Mouse (Mus musculus) hindbrain, embryonic 10.5 days (tissue): ENCODE data around the gene Bfsp2. TPM values are rescaled to one million over a fixed set of nuclear protein-coding genes. Genes with fewer than 3 reads are reported as not detected.

Experiments used
- DNase-seq: peaks from one replicate; pipeline ENCODE4 v3.0.0-alpha.2; 2017; ENCODE audit warnings: low spot score
- H3K27ac ChIP-seq: fragments of 300-500 bp; sonication (generic); 2 replicates; pipeline ENCODE4 v1.5.1; 2016; ENCODE audit warnings: mild to moderate bottlenecking, moderate library complexity
- H3K27me3 ChIP-seq: fragments of 300-500 bp; sonication (generic); 2 replicates; pipeline ENCODE4 v1.6.1; 2016; ENCODE audit warnings: mild to moderate bottlenecking; ENCODE audit not compliant: poor library complexity, insufficient read depth, severe bottlenecking
- H3K36me3 ChIP-seq: fragments of 300-500 bp; sonication (generic); 2 replicates; pipeline ENCODE4 v1.6.1; 2016; ENCODE audit warnings: mild to moderate bottlenecking, moderate library complexity
- H3K4me1 ChIP-seq: fragments of 300-500 bp; sonication (generic); replicated peaks from 2 replicates; pipeline ENCODE4 v1.6.1; 2016; ENCODE audit warnings: mild to moderate bottlenecking
- H3K4me3 ChIP-seq: fragments of 300-500 bp; sonication (generic); 2 replicates; pipeline ENCODE4 v1.5.1; 2016; ENCODE audit warnings: mild to moderate bottlenecking, moderate library complexity
- H3K9me3 ChIP-seq: fragments of 300-500 bp; sonication (generic); 2 replicates; pipeline ENCODE4 v1.6.1; 2016; ENCODE audit warnings: mild to moderate bottlenecking, moderate library complexity
- WGBS: fragments of 180-500 bp; shearing (Covaris S2); methylation state at CpG from one replicate; pipeline ENCODE4 v1.1.7; 2016; 5-methylcytosine and 5-hydroxymethylcytosine counted together
- polyA plus RNA-seq: library from polyadenylated mRNA; unstranded; fragments of >200 nt; fragmentation: Nextera tagmentation; extraction: Ambion mirVana; gene quantifications from 2 replicates; pipeline ENCODE4 v1.2.1, GENCODE M21; 2016

Bfsp2 gene
- polyA plus RNA-seq, 1 experiment from 2014 or later = 2.5 TPM

- H3K4me3 ChIP-seq = no peak overlapping the region
- no peaks in the 10 kb centered on the region for H3K36me3 ChIP-seq
- DNase-seq = peak; percentile 38
- peak overlapping the region; percentile 50; the same call in 1 of the 2 replicates for H3K27ac ChIP-seq
- peaks cover 12% of the 10 kb centered on the region for H3K4me1 ChIP-seq
- no peaks in the 10 kb centered on the region for H3K9me3 ChIP-seq
- WGBS = 47% methylated on average over 13 of the region's 13 CpGs
- no peaks in the 10 kb centered on the region for H3K27me3 ChIP-seq
Observed at GRCm38 (mm10) chr9:103443121-103443823, 36.9 kb downstream of the Bfsp2 start.

- 67% methylated on average over 3 of the region's 3 CpGs for WGBS
- no peak overlapping the region for H3K27ac ChIP-seq
Observed at GRCm38 (mm10) chr9:103440597-103440996, 39.6 kb downstream of the Bfsp2 start.

GRCm38 (mm10) chr9:103437104-103437503, 43.1 kb downstream of the Bfsp2 start:
- Histone ChIP-seq H3K27me3 (no peaks in the 10 kb centered on the region), H3K4me3 (no peak overlapping the region), H3K9me3 (no peaks in the 10 kb centered on the region), H3K4me1 (no peaks in the 10 kb centered on the region), H3K36me3 (no peaks in the 10 kb centered on the region), H3K27ac (no peak overlapping the region)
- 85% methylated on average over 5 of the region's 5 CpGs for WGBS
- DNase-seq = no peak

More at GRCm38 (mm10) chr9:103440597-103440996, 39.6 kb downstream of the Bfsp2 start:
- Histone ChIP-seq H3K36me3 (no peaks in the 10 kb centered on the region), H3K27me3 (no peaks in the 10 kb centered on the region), H3K9me3 (no peaks in the 10 kb centered on the region), H3K4me3 (no peak overlapping the region), H3K4me1 (peaks cover 12% of the 10 kb centered on the region)
- DNase-seq = no peak

GRCm38 (mm10) chr9:103434116-103434515, 46.1 kb downstream of the Bfsp2 start:
- Histone ChIP-seq H3K27me3 (no peaks in the 10 kb centered on the region), H3K9me3 (no peaks in the 10 kb centered on the region), H3K4me1 (no peaks in the 10 kb centered on the region), H3K27ac (no peak overlapping the region), H3K4me3 (no peak overlapping the region), H3K36me3 (no peaks in the 10 kb centered on the region)
- 57% methylated on average over 4 of the region's 4 CpGs for WGBS
- DNase-seq = no peak

- Histone ChIP-seq H3K4me1 (no peaks in the 10 kb centered on the region), H3K9me3 (no peaks in the 10 kb centered on the region), H3K27me3 (no peaks in the 10 kb centered on the region), H3K4me3 (no peak overlapping the region), H3K27ac (no peak overlapping the region), H3K36me3 (no peaks in the 10 kb centered on the region)
- no peak for DNase-seq
- 75% methylated on average over 13 of the region's 13 CpGs for WGBS
Observed at GRCm38 (mm10) chr9:103432122-103432778, 48.0 kb downstream of the Bfsp2 start.

GRCm38 (mm10) chr9:103431718-103432117, 48.5 kb downstream of the Bfsp2 start:
- H3K27ac ChIP-seq = no peak overlapping the region
- DNase-seq = no peak

GRCm38 (mm10) chr9:103430431-103431220, 49.6 kb downstream of the Bfsp2 start:
- DNase-seq = no peak
- no peaks in the 10 kb centered on the region for H3K9me3 ChIP-seq
- 0 out of 2 replicates have a peak, but pooled peaks cover 3% of the 10 kb centered on the region for H3K4me1 ChIP-seq
- H3K4me3 ChIP-seq = no peak overlapping the region
- no peaks in the 10 kb centered on the region for H3K27me3 ChIP-seq
- no peaks in the 10 kb centered on the region for H3K36me3 ChIP-seq
- no peak overlapping the region for H3K27ac ChIP-seq
- WGBS = 85% methylated on average over 13 of the region's 13 CpGs

More at GRCm38 (mm10) chr9:103431718-103432117, 48.5 kb downstream of the Bfsp2 start:
- H3K36me3 ChIP-seq = no peaks in the 10 kb centered on the region
- no peaks in the 10 kb centered on the region for H3K4me1 ChIP-seq
- no peaks in the 10 kb centered on the region for H3K27me3 ChIP-seq
- H3K9me3 ChIP-seq = no peaks in the 10 kb centered on the region
- WGBS = 95% methylated on average over 1 of the region's 1 CpGs
- no peak overlapping the region for H3K4me3 ChIP-seq

- no peaks in the 10 kb centered on the region for H3K36me3 ChIP-seq
- 79% methylated on average over 11 of the region's 11 CpGs for WGBS
- H3K9me3 ChIP-seq = no peaks in the 10 kb centered on the region
- DNase-seq = no peak
- H3K27me3 ChIP-seq = no peaks in the 10 kb centered on the region
- H3K4me1 ChIP-seq = 0 out of 2 replicates have a peak, but pooled peaks cover 9% of the 10 kb centered on the region
- no peak overlapping the region for H3K27ac ChIP-seq
- no peak overlapping the region for H3K4me3 ChIP-seq
Observed at GRCm38 (mm10) chr9:103426425-103426824, 53.8 kb downstream of the Bfsp2 start.

GRCm38 (mm10) chr9:103424869-103425268, 55.4 kb downstream of the Bfsp2 start:
- Histone ChIP-seq H3K9me3 (no peaks in the 10 kb centered on the region), H3K4me1 (peaks cover 12% of the 10 kb centered on the region; the same call in 1 of the 2 replicates), H3K36me3 (no peaks in the 10 kb centered on the region), H3K27me3 (no peaks in the 10 kb centered on the region), H3K4me3 (no peak overlapping the region), H3K27ac (no peak overlapping the region)
- no peak for DNase-seq
- WGBS = 78% methylated on average over 11 of the region's 11 CpGs

- Histone ChIP-seq H3K36me3 (no peaks in the 10 kb centered on the region), H3K27ac (no peak overlapping the region), H3K4me3 (no peak overlapping the region), H3K9me3 (no peaks in the 10 kb centered on the region), H3K27me3 (no peaks in the 10 kb centered on the region), H3K4me1 (peaks cover 12% of the 10 kb centered on the region; the same call in 1 of the 2 replicates)
- 79% methylated on average over 8 of the region's 8 CpGs for WGBS
- DNase-seq = no peak
Observed at GRCm38 (mm10) chr9:103423951-103424350, 56.3 kb downstream of the Bfsp2 start.

- WGBS = 86% methylated on average over 7 of the region's 7 CpGs
- Histone ChIP-seq H3K36me3 (no peaks in the 10 kb centered on the region), H3K9me3 (no peaks in the 10 kb centered on the region), H3K27me3 (no peaks in the 10 kb centered on the region), H3K4me3 (no peak overlapping the region), H3K27ac (no peak overlapping the region), H3K4me1 (peaks cover 12% of the 10 kb centered on the region; the same call in 1 of the 2 replicates)
- DNase-seq = no peak
Observed at GRCm38 (mm10) chr9:103423384-103423783, 56.8 kb downstream of the Bfsp2 start.

- H3K27me3 ChIP-seq = no peaks in the 10 kb centered on the region
- H3K9me3 ChIP-seq = no peaks in the 10 kb centered on the region
- 68% methylated on average over 18 of the region's 18 CpGs for WGBS
- H3K27ac ChIP-seq = no peak overlapping the region
- DNase-seq = no peak
- peaks cover 12% of the 10 kb centered on the region; the same call in 1 of the 2 replicates for H3K4me1 ChIP-seq
- H3K4me3 ChIP-seq = no peak overlapping the region
- H3K36me3 ChIP-seq = no peaks in the 10 kb centered on the region
Observed at GRCm38 (mm10) chr9:103422847-103423246, 57.4 kb downstream of the Bfsp2 start.
